Mouse (Mus musculus) embryo, embryonic 10 days (tissue): ENCODE measurements around the gene Zfp326.

Experiments used
- DNase-seq: peaks from one replicate; pipeline ENCODE4 v3.0.0-alpha.2; 2015; ENCODE audit warnings: low spot score

Gene Zfp326

DNA sequence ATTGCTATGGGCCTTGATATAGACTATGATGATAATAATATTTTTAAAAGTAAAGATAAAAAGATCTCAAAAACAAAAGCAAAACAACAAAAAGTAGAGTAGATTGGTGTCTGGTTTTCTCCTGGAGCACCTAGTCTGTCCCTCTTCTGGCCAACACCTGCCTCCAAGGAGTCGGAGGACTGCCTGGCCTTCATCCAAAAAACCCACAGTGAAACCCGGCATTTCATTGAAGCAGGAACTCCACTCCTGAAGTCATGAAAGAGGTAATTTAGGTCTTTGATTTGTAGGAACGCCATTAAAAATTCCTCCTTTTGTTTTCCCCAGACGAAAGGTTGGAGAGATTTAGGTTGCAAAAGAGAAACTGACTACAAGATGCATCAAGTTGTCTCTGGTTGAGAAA is 8.9 kb upstream of the Zfp326 start:
- DNase-seq, result no peak

DNA sequence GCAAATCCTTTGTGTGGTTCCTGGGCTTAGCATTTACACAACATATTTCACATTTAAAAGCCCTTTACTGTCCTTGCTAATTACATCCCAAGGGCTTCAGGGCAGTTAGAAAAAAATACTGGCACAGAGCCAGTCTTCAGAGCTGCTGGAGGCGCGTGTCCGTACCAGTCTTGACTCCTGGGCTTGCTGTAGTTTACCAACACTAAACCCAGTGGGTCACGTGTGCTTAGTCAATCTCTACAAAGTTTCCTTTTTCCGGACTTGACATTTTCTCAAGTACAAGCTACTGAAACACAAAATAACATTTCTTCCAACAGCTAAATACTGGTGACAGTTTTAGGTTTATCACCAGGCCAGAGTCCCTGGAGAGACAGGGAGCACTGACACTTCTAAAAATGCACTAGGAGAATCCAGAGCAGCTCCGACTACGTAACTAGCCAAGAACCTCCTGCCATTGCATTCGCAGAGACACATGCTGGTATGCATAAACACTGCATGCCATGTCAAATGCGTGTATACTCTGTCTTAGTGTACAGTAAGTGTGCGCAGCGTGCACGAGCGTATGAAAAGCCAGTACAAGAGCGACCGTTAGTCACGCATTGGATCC is 8.4 kb upstream of the Zfp326 start:
- DNase-seq, result no peak

DNA sequence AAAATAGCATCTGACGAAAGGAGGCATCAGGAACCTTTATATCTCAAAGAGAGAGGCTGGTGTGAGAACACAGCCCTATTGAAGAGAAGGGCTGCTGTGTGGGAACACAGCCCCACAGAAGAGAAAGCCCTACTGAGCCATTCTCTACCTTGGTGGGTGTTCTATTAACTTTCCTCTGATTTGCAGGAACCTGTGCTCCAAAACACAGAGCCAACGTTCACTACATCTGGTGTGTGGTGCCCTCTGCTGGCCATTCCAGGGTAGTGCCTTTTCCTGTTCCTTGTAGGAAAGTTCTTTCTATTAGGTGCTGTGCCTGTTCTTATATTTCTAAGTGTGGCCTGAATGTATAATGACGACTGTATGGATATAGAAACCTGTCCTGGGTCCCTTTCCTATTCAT is 7.8 kb upstream of the Zfp326 start:
- peak; percentile 90 for DNase-seq

DNA sequence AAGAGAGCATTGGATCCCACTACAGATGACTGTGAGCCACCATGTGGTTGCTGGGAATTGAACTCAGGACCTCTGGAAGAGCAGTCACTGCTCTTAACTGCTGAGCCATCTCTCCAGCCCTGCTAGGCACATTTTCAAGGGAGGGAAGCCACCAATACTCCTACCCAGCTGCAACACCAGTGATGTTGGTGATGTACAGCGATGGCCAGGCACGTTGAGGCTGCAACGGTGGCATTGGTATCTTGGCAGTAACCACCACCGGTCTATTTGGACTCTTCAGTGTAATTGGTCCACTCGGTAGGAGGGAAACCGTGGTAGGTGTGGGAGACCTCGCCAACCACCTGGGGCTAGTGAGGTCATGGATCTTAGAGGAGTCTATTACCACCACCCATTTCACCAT is 6.6 kb upstream of the Zfp326 start:
- no peak for DNase-seq

DNA sequence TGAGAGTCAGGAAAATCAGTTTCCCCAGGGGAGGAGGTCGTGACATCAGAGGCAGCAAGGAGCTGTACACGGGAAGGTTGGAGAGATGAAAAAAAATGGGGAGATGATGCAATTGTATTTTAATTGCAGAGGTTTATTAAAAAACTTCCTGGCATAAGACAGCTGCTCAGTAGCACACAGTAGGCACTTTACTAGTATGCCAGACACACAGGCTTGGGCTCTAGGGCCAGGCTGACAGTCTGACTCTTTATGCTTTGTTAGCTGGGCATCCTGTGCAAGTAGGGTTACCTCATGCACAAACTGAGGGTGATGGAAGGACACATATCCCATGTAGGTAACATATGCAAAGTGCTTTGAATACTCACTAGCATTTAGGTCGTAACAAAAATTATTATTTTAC is 5.2 kb upstream of the Zfp326 start:
- DNase-seq, result no peak

DNA sequence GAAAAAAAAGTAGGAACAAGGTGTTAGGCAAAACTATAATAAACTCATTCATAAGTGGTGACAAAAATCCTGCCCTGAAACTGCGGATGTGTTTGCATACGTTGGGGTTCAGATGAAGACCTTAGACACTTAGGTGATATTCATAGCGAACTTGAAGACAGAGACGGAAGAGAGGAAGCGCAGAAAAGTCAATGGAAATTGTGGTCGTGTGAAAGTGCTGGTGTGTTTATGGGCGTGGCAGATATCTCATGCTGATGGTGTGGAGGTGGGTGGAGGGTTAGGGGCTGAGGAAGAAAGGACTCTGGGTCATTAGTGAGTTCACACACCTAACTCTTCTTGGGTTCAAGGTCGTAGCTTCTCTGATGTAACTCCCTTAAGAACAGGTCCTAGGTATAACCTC is 4.2 kb upstream of the Zfp326 start:
- no peak for DNase-seq

DNA sequence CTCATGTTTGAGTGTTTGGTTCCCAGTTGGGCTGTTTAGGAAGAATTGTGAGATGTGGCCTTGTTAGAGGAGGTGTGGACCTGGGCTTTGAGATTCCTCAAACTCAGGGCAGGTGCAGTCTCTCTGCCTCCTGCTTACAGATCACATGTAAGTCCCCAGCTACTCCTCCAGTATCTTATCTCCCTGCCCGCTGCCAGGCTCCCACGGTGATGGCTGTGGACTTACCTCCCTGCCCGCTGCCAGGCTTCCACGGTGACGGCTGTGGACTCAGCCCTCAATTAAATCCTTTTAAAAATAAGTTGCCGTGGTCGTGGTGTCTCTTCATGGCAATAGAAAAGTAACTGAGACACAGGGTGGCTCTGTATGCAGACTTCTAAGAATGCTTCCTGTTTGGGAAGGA is 3.4 kb upstream of the Zfp326 start:
- no peak for DNase-seq

DNA sequence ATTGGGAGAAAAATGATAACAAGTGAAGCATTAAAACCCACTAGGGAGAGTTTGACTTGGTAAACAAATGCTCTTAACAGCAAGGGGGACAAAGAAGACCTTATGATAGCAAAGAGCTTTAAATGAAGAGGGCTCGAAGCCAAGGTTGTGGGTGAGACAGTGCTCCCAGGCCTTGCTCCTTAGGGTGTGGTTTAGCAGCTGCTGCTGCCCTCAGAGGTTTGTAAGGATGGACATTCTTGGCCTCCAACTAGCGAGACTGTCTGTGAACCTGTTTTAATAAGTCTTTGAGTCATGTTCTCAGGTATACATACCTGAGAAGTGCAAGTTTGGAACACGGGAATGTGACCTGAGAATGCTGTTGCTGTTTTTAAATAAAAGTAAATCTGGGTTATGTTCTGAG is 2.6 kb upstream of the Zfp326 start:
- DNase-seq, result no peak

DNA sequence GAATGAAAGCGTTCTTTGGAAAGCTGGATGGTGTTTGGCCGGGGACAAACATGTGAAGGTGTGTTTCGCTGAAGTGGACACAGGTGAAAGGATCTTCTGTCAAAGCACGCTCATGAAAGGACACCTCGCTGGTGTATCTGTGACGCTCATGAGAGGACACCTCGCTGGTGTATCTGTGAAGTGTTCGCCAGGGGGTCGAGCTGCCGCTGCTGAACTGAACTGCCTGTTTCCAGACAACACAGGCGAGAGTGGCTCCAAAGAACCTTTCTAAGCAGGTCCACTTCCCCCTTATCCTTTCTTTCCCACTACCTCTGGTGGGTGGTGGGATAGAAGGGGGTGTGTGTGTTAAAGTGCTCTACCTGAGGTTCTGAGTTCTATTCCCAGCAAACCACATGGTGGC is 1.9 kb upstream of the Zfp326 start:
- no peak for DNase-seq

DNA sequence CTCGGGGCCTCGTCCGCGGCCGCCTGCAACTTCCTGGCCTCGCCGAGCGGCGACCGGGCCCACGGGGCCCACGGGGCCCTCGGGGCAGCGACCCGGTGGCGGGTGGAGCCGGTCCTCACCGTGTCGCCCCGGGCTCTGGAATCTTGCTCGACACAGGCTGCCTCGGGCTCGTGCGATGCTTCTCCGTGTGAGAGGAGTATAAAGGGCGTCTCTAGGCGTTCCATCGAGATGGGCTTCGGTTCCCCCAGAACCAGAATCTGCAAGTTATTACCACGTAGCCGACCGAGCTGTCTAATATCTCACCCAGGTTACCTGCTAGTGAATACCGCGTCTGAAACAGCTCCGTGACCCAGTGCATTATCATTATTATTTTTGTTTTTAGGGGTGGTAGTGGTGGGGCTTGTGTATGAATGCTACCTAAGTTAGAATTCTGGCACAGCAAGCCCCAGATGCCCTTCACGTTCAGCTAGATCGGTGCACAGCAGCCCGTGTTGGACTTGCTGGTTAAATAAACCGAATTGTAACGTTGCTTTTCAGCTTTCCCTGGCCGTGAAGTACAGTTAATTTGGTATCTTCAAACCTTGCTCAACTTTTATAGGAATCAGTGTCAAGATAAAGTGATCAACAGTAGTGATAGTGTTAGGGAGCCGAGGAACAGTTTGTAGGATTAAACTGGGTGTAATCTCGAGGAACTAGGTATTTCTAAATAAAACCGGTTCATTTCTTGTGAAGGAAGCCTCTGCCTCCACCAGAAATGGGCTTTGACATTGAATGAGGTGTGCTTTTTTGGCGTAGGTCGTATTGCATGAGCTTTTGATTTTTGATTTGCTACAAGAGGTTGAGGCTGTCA is 785 bp downstream of the Zfp326 start:
- DNase-seq, result peak; percentile 29

DNA sequence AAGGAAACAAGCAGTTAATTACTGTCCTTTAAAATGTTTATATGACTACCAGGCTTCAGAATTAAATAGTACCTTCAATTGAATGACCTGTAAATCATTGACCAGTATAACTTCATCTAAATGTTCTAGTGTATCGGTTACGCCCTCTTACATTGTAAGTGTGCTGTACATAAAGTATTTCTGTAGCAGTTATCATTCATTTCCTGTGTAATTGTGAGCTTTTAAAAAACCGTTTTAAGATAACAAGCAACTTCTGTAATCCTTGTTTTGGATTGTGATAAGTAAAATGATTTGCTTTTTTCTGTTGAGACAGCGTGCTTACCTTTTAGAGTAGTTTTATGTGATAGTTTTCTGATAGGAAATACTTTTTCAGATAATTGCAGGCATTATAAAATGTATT is 11.0 kb downstream of the Zfp326 start:
- no peak for DNase-seq

DNA sequence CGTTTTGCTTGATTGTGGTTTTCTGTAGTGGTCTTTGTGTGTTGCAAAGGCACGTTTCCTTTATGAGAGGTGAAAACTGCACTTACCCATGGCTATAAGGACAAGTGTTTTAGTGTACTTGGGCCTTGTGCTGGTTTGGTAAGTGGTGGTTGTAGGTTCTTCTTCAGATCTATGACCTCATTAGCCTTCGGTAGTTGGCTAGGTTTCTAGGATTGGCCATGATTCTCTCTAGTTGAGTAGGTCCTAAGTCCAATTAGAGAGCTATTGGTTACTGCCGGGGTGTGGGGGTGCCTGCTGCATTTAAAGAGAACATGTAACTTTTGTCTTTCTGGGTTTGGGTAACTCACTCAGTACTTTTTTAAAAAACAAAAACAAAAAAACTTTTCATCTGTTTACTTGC is 21.8 kb downstream of the Zfp326 start:
- DNase-seq, result no peak

DNA sequence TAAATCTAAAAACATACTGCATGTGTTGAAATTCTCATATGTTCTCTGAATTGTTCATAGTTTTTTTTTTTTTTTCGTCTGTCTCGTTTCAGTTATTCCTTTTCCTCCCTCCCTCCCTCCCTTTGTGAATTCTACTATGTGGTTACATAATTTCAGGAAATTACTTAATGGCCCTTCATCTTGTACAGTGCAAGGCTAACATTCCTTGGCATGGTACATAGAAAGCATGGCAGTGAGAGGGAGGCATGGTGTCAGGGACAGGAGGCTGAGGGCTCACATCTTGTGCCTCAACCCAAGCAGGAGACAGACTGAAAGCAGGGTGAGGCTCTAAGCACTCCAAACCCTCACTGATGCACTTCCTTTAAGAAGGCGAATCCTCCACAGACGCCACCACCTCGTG is 32.8 kb downstream of the Zfp326 start:
- no peak for DNase-seq

DNA sequence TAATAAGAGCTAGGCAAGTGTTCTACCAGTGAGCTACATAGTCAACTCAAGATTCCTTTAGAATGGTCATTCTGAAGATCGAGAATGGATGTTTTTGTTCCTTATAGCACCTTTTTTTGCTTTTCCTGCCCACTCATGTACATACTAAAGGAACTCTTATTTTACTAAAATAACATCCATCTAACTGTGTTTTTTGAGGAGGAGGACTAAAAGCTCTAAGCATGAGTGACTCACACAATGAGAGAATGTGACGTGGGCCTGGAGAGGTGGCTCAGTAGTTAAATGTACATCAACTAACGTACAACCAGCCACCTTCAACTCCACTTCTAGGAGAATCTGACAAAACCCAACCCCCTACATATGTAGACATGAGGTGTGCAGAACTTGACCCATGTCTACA is 33.3 kb downstream of the Zfp326 start:
- DNase-seq, result no peak

DNA sequence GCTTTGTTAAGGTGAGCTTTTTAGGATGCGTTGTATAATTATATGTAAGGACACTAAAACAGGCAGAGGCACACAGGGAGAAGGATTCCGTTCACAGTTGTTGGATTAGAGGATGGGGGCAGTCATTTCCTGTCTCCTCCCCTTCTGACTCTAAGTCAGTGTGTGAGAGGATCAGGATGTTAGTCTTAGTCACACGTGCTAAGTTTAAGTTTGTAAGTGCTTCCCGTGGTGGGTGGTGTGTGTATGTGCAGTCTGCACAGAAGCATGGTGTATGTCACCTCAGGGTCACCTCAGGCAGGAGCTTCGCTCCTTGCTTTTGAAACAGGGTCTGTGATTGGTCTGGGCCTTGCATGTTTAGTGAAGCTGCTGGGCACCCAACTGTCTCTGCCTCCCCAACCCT is 35.1 kb downstream of the Zfp326 start:
- DNase-seq, result no peak

DNA sequence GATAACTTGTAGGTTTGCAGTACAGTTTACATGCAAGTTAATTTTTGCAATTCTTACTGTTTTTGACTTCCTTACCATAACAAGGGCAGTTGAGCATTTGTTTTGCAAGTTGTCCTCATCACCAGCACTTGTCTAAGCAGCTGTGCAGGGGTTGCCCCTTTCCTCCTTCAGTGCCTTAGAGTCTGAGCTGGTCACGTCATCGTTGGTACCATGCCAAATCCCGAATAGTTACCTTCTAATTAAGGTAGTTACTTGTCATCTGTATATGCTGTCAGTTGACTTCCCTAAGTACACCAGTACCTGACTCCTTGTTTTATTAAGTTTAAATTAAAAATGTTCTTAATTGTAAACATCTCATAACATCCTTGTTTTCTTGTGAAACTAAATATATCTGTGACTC is 41.0 kb downstream of the Zfp326 start:
- DNase-seq, result no peak

DNA sequence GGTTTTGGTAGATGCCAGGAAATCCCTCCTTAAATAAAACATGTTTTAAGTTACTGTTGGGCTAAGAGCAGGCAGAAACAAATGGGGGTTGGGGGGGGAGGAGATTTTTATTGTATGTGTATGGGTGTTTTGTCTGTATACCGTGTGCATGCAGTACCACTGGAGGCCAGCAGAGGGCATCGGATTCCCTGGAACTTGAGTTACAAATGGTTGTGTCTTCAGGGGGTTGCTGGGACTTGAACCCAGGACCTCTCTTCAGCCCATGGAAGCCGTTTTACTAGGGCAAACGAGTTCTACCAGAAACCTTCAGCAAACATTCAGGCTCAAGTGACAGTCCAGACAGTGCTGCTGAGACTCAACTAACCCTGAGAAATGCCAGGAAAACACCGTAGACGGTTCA is 41.9 kb downstream of the Zfp326 start:
- DNase-seq, result peak; percentile 49

DNA sequence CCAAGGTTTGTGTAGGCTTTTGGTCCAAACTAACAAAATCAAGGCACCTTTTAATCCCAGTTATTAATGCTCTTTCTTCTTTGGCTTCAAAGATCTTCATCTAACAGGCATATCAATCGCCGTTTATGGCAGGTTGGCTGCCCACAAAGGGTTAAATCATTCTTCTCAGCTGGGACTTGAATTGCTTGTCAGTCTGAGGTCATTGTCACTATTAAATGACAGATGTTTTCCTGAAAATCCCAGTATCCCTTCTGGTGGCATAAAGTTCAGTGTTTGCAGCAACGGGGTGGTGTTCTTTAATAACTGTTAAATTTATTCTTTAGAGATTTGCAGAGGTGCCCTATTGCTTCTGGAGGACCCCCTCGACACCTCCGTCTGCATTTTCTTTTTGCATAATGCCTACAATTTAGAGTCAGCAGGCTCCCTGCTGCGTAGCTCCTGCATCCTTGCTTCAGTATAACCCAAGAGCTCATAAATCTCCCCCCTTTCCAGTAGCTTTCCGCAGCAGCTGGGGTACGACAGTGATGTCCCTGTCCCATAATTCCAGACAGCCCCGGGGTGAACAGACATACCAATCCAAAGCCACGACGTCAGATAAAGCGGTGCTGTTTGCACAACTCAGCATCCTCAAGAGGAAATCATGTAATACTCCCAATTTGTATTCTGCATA is 46.6 kb downstream of the Zfp326 start:
- DNase-seq, result no peak

DNA sequence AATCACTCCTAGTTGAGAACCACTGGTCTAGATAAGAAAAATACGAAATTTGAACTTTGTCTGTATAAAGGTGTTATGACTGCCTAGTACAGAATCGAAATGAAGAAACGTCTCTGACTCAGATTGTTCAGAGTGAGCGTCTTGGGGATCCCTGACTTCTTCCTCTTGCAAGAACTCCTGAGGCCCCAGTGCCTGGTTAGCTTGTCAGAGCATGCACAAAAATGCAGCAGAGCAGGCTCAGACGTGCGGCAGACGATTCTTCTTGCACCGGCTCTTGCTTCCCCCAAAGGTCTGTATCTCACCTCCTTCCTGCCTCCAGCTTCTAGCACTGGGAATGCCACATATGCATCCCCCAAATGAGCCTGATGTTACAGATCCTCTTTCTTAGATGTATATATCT is 48.0 kb downstream of the Zfp326 start:
- no peak for DNase-seq

DNA sequence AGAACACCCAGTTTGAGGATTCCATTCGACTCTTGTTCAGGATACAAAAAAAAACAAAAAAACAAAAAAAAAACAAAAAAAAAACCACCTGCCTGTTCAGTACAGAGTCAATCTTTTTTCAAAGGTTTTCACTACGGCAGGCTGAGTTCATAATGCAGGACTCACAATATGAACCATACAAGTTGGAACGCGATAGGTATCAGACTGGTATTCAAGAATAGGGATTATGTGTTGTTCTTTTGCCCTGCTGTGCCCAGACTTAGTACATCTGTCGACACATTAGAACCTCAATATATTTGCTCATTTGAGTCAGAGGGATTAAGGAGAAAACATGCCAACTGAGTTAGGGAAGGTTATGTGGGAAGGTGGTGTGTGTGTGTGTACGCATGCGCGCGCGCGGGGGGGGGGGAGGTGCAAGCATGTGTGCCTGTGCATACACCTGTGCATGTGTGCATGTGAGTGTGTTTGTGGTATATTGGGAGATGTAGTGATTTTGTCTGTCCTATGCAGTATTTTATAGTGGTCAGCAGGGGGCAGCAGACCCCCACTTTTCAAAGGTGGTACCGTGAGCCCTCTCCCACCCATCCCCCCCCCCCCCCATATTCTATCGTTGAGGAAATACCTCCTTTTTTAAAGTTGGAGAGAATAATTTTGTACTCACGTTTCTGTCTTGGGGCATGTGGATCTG is 49.3 kb downstream of the Zfp326 start:
- no peak for DNase-seq

DNA sequence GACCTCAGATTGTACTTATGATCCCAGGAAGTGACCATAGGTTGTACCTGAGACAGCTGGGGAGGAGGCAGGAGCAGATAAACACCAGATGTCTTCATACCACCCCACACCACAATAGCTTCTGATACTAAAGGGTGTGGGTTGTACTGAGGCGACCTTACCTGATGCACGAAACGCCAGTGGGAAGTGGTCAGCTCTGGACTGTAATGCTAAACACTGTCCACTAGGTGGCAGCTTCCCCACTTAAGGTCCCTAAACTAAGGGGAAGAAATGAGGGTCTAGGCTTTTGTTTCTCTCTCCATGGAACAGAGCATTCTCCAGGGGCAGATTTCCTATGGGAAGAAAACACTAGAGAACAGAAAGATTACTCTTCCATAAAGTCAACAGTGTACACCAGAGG is 53.9 kb downstream of the Zfp326 start:
- peak; percentile 68 for DNase-seq

DNA sequence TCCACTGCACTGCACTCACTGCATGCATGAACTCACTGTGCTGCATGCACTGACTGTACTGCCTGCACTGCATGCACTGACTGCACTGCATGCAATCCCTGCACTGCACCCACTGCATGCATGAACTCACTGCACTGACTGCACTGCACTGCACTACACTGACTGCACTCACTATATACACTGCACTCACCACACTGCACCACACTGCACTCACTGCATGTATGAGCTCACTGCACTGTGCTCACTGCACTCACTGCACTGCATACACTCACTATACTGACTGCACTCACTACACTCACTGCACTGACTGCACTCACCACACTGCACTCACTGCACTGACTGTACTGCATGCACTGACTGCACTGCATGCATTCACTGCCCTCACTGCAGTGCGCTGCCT is 56.0 kb downstream of the Zfp326 start:
- no peak for DNase-seq

DNA sequence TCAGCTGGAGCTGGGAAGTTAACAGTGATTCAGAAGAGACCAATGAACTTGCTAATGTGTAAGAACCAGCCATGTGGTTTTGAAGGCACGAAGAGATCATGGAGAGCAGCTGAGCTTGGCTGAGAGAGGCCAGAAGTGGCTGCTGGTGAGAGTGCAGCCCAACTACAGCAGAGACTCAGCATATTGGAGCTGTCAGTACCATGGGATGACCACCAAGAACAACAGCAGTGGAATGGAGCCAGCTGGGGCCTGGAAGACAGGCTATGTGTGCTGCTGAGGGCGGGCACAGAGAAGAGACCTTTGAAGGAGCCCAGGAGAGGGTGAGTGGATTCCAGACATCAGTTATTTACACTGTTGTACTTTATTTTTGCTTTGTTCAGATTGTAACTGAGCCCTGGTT is 65.6 kb downstream of the Zfp326 start:
- DNase-seq, result no peak
